Mouse (Mus musculus): ENCODE measurements around the gene Focad. TPM values are rescaled to one million over a fixed set of nuclear protein-coding genes. Genes with fewer than 3 reads are reported as not detected.
"Not testable (repeated sequence)": the region's sequence is repeated elsewhere in the genome, so short reads cannot be mapped to it uniquely, and the experiment has no call there.

Focad gene
- polyA plus RNA-seq, 1 experiment = 3.7 TPM

- no peak for TF ChIP-seq POLR2A (IDR thresholded peaks at IDR 0.05; ENCODE audit: borderline replicate concordance, low read depth, low read length)
- TF ChIP-seq CTCF (IDR thresholded peaks at IDR 0.05; ENCODE audit: low read depth, low read length) = peak; percentile 78
- Histone ChIP-seq H3K4me1 (ENCODE audit: control insufficient read depth, insufficient read depth, low read length) (peaks cover 3% of the 10 kb centered on the region; the same call in 1 of the 2 replicates), H3K4me3 (ENCODE audit: insufficient read depth, low read length) (no peak overlapping the region), H3K27ac (ENCODE audit: insufficient read depth, low read depth, low read length) (no peak overlapping the region)
These were observed 256.5 kb downstream of the Focad start for GRCm38 (mm10) chr4:88350910-88351309.

GRCm38 (mm10) chr4:88356652-88357051 is 262.2 kb downstream of the Focad start:
- Histone ChIP-seq H3K4me1 (ENCODE audit: control insufficient read depth, insufficient read depth, low read length) (peaks cover 8% of the 10 kb centered on the region), H3K27ac (ENCODE audit: insufficient read depth, low read depth, low read length) (no peak overlapping the region), H3K4me3 (ENCODE audit: insufficient read depth, low read length) (no peak overlapping the region)
- no peak for TF ChIP-seq CTCF (IDR thresholded peaks at IDR 0.05; ENCODE audit: low read depth, low read length)
- no peak for TF ChIP-seq POLR2A (IDR thresholded peaks at IDR 0.05; ENCODE audit: borderline replicate concordance, low read depth, low read length)

DNA sequence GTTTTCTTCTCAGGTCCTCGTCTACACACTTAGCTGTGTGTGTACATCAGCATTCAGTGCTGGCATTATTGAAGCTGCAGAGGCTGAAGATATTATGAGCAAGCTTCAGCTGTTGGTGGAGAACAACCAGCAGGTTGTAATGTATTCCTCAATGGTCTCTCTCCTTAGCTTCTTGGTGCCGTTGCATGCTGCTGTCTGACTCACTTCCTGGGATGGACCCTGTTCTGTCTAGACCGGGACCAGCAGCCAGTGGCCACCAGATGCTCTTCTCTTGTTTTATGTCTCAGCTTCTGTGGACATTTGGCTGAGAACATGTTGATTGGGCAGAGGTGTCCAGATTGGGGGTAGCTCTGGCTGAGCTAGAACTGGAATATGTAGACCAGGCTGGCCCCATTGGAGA is 263.0 kb downstream of the Focad start:
- Histone ChIP-seq H3K4me1 (ENCODE audit: control insufficient read depth, insufficient read depth, low read length) (peaks cover 8% of the 10 kb centered on the region), H3K4me3 (ENCODE audit: insufficient read depth, low read length) (no peak overlapping the region), H3K27ac (ENCODE audit: insufficient read depth, low read depth, low read length) (no peak overlapping the region)
- TF ChIP-seq CTCF (IDR thresholded peaks at IDR 0.05; ENCODE audit: low read depth, low read length) = no peak
- no peak for TF ChIP-seq POLR2A (IDR thresholded peaks at IDR 0.05; ENCODE audit: borderline replicate concordance, low read depth, low read length)

- H3K4me3 ChIP-seq (ENCODE audit: insufficient read depth, low read length) = no peak overlapping the region
- H3K27ac ChIP-seq (ENCODE audit: insufficient read depth, low read depth, low read length) = no peak overlapping the region
- H3K4me1 ChIP-seq (ENCODE audit: control insufficient read depth, insufficient read depth, low read length) = no peaks in the 10 kb centered on the region
- TF ChIP-seq CTCF (IDR thresholded peaks at IDR 0.05; ENCODE audit: low read depth, low read length) (no peak), POLR2A (IDR thresholded peaks at IDR 0.05; ENCODE audit: borderline replicate concordance, low read depth, low read length) (no peak)
These were observed 275.5 kb downstream of the Focad start for GRCm38 (mm10) chr4:88369951-88370350.

DNA sequence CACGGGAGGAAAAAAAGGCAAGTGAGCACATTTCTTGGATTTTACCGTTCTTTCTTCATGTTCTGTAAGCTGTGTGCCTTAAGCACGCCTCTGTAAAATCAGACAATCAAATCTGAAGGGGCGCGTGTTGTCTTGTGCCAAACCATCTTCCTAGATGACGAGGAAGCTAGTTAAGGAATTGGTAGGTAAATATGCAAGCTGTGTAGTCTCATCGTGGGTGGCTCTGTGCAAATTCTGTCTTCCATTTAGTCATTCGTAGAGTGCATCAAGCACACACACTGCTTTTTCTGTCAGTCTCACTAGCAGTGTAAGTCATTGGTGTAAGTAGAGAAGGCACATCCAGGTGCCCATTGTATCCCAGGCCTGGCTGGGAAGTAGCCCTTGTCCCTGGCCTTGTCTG is 276.4 kb downstream of the Focad start:
- TF ChIP-seq POLR2A (IDR thresholded peaks at IDR 0.05; ENCODE audit: borderline replicate concordance, low read depth, low read length) = no peak
- TF ChIP-seq CTCF (IDR thresholded peaks at IDR 0.05; ENCODE audit: low read depth, low read length) = no peak
- no peak overlapping the region for H3K4me3 ChIP-seq (ENCODE audit: insufficient read depth, low read length)
- no peak overlapping the region for H3K27ac ChIP-seq (ENCODE audit: insufficient read depth, low read depth, low read length)
- H3K4me1 ChIP-seq (ENCODE audit: control insufficient read depth, insufficient read depth, low read length) = no peaks in the 10 kb centered on the region

GRCm38 (mm10) chr4:88372293-88373224 is 278.1 kb downstream of the Focad start:
- no peak overlapping the region for H3K27ac ChIP-seq (ENCODE audit: insufficient read depth, low read depth, low read length)
- TF ChIP-seq POLR2A (IDR thresholded peaks at IDR 0.05; ENCODE audit: borderline replicate concordance, low read depth, low read length) = no peak
- TF ChIP-seq CTCF (IDR thresholded peaks at IDR 0.05; ENCODE audit: low read depth, low read length) = no peak
- no peak overlapping the region for H3K4me3 ChIP-seq (ENCODE audit: insufficient read depth, low read length)
- no peaks in the 10 kb centered on the region for H3K4me1 ChIP-seq (ENCODE audit: control insufficient read depth, insufficient read depth, low read length)

DNA sequence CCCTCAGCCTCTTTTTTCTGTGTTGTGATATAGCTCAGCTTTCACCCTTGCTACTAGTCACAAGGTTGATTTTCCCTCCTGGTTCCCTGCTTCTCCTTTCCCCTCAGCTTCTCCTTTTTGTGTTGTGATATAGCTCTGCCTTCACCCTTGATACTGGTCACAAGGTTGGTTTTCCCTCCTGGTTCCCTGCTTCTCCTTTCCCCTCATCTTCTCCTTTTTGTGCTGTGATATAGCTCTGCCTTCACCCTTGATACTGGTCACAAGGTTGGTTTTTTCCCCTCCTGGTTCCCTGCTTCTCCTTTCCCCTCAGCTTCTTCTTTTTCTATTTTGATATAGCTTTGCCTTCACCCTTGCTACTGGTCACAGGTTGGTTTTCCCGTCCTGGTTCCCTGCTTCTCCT is 295.6 kb downstream of the Focad start:
- no peak overlapping the region for H3K4me3 ChIP-seq (ENCODE audit: insufficient read depth, low read length)
- TF ChIP-seq POLR2A (IDR thresholded peaks at IDR 0.05; ENCODE audit: borderline replicate concordance, low read depth, low read length) (no peak), CTCF (IDR thresholded peaks at IDR 0.05; ENCODE audit: low read depth, low read length) (no peak)
- peak overlapping the region; percentile 47 for H3K27ac ChIP-seq (ENCODE audit: insufficient read depth, low read depth, low read length)
- H3K4me1 ChIP-seq (ENCODE audit: control insufficient read depth, insufficient read depth, low read length) = no peaks in the 10 kb centered on the region

GRCm38 (mm10) chr4:88390596-88390995 is 296.2 kb downstream of the Focad start:
- H3K4me1 ChIP-seq (ENCODE audit: control insufficient read depth, insufficient read depth, low read length); H3K4me3 ChIP-seq (ENCODE audit: insufficient read depth, low read length): not testable (repeated sequence)
- H3K27ac ChIP-seq (ENCODE audit: insufficient read depth, low read depth, low read length) = peak overlapping the region; percentile 47

DNA sequence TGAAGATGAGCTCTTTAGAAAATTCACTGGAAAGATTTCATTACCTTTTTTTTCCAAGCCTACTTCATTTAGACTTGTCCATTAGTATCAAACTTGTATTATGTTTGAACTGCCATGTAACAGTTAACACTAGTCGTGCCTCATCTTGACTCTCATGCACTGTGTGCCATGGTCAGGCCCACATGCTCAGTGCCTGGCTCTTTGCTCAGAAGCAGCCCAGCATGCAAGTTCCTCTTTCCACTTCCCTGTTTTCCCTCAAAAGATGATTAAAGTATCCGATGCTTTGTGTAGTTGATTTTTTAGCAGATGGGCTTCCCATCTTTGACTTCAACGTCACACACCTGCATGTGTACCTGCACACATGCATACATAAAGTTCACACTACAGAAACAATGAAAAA is 301.3 kb downstream of the Focad start:
- TF ChIP-seq POLR2A (IDR thresholded peaks at IDR 0.05; ENCODE audit: borderline replicate concordance, low read depth, low read length) (no peak), CTCF (IDR thresholded peaks at IDR 0.05; ENCODE audit: low read depth, low read length) (no peak)
- no peak overlapping the region for H3K27ac ChIP-seq (ENCODE audit: insufficient read depth, low read depth, low read length)
- no peak overlapping the region for H3K4me3 ChIP-seq (ENCODE audit: insufficient read depth, low read length)
- peaks cover 4% of the 10 kb centered on the region for H3K4me1 ChIP-seq (ENCODE audit: control insufficient read depth, insufficient read depth, low read length)

DNA sequence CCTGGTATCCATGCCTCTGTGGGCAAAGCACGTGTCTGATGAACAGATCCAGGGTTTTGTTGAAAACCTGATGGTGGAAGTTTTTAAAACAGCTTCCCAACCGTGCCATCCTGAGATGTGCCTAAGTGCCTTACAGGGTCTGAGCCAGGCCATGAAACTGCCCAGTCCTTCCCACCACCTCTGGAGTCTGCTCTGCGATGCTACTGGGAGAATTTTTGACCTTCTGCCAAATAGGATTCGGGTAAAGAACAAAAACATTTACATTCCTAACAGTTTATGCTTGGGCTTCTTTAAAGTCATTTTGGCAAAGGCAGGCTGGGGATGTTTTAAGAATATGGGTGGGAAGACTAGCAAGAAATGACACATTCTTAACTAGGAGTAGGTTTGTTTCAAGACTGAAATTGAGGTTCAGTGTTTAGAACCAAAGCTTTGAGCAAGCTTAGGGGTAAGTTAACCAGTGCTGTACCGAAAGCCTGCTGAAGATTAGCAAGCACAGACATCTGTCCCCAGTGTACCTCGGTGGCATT is 302.6 kb downstream of the Focad start:
- no peak overlapping the region for H3K27ac ChIP-seq (ENCODE audit: insufficient read depth, low read depth, low read length)
- H3K4me1 ChIP-seq (ENCODE audit: control insufficient read depth, insufficient read depth, low read length) = peaks cover 4% of the 10 kb centered on the region
- no peak overlapping the region for H3K4me3 ChIP-seq (ENCODE audit: insufficient read depth, low read length)
- TF ChIP-seq POLR2A (IDR thresholded peaks at IDR 0.05; ENCODE audit: borderline replicate concordance, low read depth, low read length) (no peak), CTCF (IDR thresholded peaks at IDR 0.05; ENCODE audit: low read depth, low read length) (no peak)
